Mouse (Mus musculus) liver, embryonic 14.5 days (tissue): ENCODE results near the gene Scg3.

ENCODE experiments used
- CTCF ChIP-seq: IDR thresholded peaks from 2 replicates; pipeline ENCODE4 v1.5.1; 2016; ENCODE audit warnings: antibody characterized with exemption, low read depth, control low read depth
- EP300 ChIP-seq: IDR thresholded peaks from 2 replicates; pipeline ENCODE4 v1.6.1; 2016; ENCODE audit warnings: antibody characterized with exemption, low read depth

- TF ChIP-seq CTCF (no peak), EP300 (no peak)
Measured at GRCm38 (mm10) chr9:75607496-75607895, 76.4 kb downstream of the Scg3 start.
